Mouse (Mus musculus): Measurements from ENCODE around the gene C1qc.

- TF ChIP-seq POLR2A (IDR thresholded peaks at IDR 0.05; ENCODE audit: low read depth, low read length) (no peak), CTCF (IDR thresholded peaks at IDR 0.05; ENCODE audit: extremely low read depth, insufficient read length, insufficient replicate concordance, low read depth, low read length) (no peak)
Measured at GRCm38 (mm10) chr4:136887714-136888113, 5.2 kb downstream of the C1qc start.

Data from small intestine, adult 2 months (tissue).